Mouse (Mus musculus) erythroid progenitor cell, adult 5-6 weeks (primary cell): ENCODE results near the gene Syf2. TPM values are rescaled to one million over a fixed set of nuclear protein-coding genes. Genes with fewer than 3 reads are reported as not detected.

Experiments
- ATAC-seq: replicated peaks from 2 replicates; pipeline ENCODE4 v1.8.0; 2016; ENCODE audit warnings: moderate number of reproducible peaks, mild to moderate bottlenecking, moderate TSS enrichment, inconsistent platforms; ENCODE audit not compliant: poor library complexity, low FRiP score, severe bottlenecking
- total RNA-seq, 2 experiments: library from RNA; stranded (forward) in 1 of 2; stranded (reverse) in 1 of 2; fragments of 150-400 nt in 1 of 2; fragments of 186-747, 209-891 nt in 1 of 2; gene quantifications; 2 replicates each; pipeline versions ENCODE4 v1.2.3 to v1.2.4; 2015 to 2017; ENCODE audit warnings: low replicate concordance in 2 of 2

Syf2 gene
- total RNA-seq, 2 experiments from 2014 or later, result 66.7 to 263 TPM

DNA sequence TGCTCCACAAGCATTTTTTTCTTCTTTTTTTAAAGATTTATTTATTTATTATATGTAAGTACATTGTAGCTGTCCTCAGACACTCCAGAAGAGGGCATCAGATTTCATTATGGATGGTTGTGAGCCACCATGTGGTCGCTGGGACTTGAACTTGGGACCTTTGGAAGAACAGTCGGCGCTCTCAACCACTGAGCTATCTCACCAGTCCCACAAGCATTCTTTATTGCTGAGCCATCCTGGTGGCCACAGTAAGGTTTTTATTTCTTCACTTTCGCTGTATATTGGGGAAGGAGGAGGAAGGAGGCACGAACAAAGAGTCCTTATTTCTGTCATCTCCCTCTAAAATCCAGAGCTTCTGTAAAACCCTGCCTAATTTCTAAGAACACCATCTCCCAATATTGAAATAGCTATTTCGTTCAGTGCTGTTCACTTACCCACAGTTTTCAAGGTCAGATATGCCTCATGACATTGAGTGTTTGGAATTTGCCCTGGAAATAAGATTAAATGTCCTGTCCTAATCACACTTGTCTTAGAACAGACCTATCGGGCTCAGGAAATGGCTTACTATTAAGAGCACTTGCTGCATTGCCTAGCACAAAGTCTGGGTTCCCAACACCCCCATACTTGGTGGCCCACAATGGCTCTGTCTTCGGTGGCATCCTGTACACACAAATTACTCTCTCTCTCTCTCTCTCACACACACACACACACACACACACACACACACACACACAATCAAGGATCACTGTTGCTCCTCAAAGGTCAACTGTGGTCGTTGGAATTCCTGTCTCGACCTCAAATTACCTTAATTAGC lies 8.4 kb upstream of the Syf2 start:
- ATAC-seq, result no peak

DNA sequence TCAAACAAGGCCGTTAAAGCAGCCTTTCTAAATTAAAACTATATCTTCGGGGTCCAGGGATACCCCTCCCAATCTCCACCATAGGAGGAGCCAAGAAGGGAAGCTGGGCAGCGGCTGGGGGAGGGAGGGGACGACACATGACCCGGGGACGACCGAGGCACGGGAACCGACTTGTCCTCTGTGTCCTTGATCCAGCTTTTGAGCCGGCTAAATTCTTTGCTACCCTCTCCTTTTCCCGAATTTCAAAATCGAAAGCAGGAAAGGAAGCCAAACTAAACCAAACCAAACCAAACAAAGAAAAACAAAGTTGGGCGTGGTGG lies 7.8 kb upstream of the Syf2 start:
- no peak for ATAC-seq

DNA sequence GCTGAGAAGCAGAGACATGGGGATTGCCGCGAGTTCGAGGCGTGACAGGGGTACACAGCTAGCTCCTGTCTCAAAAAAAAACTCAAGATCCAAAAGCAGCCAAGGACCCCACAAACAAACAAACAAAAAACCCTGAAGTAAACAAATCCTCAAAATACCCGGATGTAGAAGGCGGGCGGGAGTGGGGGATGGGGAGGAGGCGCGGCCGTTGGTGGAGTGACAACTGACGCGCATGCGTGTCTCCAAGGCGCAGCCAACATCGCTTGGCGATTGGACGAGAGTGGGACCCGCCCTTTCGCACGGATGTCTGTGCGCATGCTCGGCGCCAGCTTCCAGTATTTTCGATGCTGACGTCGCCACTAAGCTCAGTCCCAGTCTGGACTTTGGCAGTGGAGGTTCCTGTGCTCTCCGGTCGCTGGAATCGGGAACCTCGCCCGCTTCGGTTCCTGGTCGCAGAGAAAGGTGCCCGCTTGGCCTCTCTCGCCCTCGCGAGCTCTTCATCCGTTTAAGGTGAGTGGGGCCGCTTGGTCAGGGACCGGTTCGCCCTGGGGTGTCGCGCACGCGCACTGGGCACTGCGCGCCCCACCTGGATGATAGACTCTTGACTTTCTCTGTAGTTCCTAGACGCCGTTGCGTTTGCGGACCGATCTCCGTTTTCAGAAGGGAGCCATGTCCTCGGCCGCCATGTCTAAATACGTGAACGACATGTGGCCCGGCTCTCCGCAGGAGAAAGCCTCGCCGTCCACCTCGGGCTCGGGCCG lies 7.3 kb upstream of the Syf2 start, which contains the start of gene Rsrp1:
TSS of gene Rsrp1 (plus strand) at position 335 of the 761 bp plus-strand sequence.
- ATAC-seq, result peak; percentile 85

DNA sequence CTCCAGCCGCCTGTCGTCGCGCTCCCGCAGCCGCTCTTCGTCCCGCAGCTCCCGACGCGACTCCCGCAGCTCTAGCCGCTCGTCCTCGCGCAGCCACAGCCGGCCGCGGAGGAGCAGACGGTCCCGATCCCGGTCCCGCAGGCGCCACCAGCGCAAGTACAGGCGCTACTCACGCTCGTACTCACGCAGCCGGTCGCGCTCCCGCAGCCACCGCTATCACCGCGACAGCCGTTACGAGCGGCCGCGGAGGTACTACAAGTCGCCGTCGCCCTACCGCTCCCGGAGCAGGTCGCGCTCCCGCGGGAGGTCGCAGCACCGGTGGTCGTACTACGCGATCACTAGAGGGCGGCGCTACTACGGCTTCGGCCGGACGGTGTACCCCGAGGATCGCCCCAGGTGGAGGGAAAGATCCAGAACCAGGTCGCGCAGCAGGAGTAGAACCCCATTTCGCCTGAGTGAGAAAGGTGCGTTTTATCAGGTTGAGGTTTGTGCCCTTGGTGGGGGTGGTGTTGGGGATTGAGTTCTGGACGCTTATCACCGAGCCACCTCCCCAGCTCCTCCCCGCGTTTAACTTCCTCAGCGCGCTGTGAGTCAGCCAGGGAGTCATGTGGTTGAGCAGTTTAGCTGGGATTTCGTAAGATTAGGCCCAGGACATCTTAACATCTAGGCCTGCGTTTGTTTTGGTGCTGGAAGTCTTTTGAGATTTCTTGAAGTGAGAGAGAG lies 6.5 kb upstream of the Syf2 start:
- peak; percentile 73 for ATAC-seq

DNA sequence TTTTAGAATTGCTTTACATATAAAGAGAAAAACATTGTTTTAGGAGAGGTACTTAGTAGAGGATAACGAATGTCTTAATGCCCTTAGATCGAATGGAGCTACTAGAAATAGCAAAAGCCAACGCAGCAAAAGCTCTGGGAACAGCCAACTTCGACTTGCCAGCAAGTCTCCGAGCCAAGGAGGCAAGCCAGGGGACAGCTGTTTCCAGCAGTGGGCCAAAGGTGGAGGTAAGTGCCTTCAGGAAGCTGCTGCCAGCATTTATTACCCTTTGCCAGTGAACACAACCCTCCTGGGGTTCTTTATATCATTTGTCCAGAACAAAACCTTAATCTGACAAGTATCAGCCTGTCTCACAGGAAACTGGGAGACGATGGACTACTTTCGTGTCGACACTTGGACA lies 5.5 kb upstream of the Syf2 start:
- no peak for ATAC-seq

DNA sequence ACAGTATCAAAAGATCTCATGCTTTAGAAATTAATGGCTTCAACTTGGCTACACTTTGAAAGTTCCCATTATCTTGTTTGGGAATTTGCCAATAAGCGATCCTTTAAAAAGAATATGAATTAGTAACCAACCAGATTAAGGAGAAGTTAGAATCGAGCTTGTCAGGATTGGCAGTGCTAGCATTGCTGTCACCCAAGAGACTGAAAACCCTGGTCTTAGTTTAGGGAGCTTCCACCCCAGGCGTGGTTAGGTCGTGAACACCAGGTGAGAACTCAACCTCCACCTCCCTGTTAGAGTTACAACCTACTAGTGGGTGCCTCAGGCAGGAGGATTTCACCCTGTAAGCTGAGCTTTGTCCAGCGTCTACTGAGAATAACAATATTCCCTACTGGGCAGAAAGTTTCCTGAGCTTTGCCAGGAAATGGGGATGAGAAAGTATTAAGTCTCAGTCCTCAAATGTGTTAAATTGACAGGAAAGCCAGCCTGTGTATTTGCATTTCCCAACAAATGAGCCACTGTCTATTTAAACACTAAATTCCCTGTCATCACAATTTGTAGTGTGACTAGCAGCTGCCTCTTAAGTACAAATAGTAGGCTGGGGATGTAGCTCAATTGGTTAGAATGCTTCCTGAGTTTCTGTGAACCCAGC lies 2.8 kb upstream of the Syf2 start:
- ATAC-seq, result no peak

DNA sequence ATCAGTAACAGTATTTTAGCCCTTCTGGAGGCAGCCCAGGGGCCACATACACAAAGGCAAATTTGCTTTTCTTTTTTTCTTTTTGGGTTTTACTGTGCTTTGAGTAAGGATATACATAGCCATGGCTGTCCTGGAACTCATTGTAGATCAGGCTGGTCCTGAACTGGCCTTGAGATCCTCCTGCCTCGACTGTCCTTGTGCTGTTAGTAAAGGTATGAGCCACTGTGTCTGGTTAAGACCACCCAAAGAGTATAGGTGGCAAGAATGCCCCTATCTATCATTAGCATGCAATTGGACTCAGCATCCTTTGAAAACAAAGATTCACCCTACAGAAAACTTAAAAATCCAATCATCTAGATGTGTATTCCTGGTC lies 2.2 kb upstream of the Syf2 start:
- no peak for ATAC-seq

DNA sequence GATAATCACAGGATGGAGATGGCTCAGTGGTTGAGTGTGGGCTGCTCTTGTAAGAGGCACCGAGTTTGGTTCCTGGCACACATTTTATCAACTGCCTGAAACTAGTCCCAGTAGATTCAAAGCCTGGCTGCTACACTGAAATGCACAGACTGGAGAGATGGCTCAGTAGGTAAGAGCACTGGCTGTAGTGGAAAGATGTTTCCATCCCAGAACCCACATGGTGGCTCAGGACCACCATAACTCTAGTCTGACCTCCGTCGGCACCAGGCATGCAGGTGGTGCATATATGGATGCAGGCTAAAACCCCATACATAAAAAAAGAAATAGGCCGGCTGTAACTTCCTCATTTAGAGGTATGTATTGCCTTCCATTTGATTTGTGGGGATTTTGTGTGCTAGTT lies 1.2 kb upstream of the Syf2 start:
- no peak for ATAC-seq

DNA sequence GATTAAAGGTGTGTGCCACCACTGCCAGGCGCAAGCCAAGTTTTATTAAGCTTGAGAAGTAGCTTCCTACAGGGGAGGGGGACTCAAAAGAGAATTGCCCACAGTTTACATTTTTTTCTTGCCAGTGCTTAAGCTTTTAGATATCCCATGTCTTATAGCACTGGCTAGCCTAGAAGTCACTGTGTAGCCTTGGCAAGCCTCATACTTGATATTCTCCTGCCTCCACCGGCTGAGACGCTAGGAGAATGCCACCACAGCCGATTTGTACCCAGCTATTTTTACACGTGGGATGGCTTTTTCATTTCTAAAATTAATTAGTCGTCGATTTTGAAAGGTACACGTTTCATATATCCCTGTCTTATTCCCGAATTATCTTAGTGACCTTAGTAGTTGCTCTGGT lies 508 bp upstream of the Syf2 start:
- ATAC-seq, result peak; percentile 25; the same call in 1 of the 2 replicates

DNA sequence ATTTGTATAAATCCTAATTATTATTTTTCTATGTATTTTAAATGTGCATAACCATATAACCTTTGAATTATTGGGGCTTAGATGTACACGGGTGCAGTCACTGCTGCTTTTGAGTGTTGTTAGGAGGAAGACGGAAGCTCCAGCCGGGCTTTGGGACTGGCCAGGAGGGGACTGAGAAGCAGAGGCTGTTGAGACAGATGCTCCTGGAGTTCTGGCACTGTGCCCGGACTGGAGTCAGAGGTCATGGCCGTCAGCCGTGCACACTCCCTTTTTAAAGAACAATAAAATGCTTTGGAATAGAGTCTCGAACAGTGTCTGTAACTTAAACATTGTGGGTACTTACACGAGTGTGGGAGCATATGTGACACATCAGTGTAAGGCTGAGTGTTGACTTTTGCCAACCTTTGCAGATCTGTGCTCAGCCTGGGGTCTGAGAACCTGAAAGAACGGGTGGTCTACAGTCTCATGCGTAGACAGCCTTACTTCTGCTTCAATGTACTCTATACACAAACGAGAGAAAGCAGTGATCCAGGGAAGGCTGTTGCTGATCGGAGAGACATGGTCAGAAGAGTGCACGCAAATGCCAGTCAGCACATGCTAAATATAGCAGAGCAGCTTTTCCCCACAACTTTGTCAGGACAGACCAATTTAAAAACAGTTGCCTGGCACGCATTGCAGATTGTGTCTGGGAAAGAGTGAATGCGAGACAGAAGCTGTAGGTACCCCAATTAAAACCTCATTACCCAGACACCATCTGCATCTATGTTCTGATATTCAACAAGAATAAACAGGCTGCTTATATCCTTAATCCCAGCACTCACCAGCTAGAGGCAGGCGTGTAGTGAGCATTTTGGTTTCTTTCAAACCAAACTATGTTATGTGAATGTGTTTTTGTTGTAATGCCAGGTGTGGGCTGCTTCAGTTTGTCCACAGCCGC lies 6.8 kb downstream of the Syf2 start:
- ATAC-seq, result no peak

DNA sequence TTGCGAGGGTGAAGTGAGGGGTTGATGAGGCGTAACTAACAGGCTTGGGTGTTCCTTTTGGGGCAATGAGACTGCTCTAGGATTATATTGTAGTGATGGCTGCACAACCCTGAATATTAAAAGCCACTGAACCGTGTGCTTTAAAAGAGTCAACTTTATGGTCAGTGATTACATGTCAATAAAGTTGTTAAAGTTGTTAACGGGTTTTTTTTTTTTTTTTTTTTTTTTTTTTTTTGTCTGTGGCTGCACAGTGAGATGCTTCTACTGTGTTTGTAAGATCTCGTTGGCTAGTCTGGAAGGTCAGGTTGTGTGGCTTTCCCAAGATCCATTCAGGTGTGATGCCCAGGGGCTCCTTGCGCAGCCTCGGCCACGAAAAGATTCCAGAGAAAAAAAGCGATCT lies 9.2 kb downstream of the Syf2 start:
- ATAC-seq, result no peak

DNA sequence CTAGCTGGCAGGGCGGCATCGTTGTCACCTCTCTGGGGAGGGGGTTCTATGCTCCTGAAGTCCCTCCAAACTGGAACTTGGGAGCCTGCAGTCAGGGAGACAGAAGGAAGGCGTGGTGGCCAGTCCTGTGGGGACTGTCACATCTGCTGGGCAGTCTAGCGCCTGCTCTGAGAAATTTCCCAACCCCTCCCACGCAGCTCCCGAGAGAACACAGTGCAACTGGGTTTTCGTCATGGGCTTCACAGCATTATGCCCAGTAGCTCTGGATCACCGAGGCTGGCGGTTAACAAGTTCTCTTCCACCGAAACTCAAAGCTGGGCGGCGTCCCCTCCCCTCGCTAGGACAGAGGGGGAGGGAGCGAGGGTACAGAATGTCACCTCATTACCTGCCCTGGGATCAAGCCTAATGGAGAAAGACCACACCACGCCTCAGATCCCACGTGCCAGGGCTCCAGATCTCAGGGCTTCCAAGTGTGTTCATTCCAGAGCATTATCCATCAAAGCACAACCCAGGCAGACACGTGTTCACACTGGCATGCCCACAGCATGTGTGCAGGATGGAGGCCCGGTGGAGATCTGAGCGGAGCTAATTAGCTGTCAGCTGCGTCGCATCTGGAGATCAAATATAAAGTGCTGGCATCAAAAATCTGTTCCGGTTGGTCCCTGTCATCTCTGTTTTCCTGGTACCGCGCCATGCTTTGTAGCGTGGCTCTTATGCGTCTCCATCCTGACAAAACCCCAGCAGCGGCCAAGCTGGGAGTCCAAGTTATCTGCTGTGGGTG lies 13.2 kb downstream of the Syf2 start:
- no peak for ATAC-seq

DNA sequence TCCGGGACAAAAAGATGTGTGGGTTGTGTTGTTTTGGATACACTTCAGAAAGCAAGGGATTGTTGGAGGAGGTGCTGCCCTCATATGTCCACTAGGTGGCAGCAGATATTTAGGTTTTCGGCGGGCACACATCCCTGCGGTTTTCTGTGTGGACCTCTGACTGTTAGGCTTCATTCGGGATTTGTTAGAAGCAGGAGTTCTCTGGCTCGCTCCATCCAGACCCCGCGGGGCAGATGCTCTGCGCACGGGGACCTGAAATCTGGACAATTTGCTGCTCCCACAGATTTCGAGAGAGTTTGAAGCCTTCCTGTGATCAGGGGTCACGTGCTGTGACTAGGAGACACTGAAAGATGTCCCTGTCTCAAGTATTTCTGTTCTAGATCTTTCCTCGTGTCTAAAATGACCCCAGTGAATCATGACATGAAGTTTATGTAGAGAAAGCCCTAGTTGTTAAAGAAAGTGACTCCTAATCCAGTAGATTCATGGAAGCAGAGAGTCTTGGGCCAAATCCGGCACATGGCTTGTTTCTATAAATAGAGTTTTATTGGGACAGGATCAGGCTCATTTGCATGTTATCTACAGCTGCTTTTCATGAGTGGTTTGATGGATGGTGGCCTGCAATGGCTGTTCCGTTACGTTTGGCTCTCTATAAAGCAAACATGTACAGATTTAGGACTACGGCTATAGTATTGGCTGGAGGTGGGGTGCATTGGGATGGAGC lies 15.5 kb downstream of the Syf2 start:
- peak; percentile 89 for ATAC-seq

DNA sequence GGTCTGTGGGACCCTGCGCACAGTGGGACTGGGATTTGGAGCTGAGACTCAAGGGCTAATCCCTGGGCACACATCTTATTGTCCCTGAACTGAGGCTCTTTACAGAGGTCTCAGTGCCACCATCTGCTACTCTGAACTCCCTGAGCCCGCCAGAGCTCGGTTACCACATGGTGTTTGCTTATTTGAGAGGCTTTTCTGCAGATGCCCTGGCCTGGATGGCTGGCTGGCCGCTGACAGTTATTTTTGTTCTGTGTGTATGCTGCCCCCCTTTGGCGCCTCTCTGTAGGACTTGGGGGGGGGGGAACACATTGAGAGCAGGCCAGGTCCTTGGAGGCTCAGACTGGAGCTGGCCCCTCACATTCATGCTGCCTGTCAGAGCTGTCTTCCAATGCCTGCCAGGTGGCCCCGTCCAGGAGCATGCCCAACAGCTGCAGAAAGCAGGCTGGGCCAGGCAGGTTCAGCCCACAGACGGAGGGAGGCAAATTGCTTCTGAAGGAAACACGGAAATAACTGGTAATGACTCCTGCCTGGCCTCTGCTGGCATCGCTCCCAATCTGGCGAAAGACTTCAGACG lies 19.9 kb downstream of the Syf2 start:
- ATAC-seq, result no peak

DNA sequence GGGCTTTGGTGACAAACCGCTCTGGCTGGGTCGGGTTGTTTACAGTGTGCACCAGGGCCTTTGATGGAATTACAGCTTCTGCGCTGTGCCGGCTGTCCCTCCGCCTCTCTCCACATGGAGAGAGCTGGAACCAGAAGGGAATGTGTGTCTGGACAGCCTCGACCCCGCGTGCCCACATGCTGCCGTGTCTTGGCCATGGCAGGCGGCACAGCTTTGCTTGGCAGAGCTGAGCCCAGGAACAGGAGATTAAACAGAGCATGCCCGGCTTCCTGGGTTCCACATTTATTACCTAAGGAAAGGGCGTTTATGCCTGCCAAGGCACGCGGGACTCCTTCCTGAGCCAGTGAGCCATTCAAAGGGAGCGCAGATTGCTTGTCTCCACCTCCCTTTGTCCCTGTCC lies 23.8 kb downstream of the Syf2 start:
- no peak for ATAC-seq

DNA sequence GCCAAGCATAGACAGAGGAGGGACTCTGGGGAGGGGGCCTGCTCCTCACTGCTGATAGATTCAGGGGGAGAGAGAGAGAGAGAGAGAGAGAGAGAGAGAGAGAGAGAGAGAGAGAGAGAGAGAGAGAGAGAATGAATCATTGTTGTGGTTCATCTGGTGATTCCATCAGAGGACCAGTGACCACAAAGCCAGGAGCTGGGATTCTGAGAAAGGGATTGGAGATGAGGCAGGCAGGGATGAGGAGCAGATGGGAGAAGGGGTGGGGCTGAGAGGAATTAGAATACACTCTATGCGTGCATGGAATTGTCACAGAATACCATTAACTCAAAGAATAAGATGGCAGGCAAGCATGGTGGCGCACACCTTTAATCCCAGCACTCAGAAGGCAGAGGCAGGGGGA lies 24.5 kb downstream of the Syf2 start:
- ATAC-seq, result no peak

DNA sequence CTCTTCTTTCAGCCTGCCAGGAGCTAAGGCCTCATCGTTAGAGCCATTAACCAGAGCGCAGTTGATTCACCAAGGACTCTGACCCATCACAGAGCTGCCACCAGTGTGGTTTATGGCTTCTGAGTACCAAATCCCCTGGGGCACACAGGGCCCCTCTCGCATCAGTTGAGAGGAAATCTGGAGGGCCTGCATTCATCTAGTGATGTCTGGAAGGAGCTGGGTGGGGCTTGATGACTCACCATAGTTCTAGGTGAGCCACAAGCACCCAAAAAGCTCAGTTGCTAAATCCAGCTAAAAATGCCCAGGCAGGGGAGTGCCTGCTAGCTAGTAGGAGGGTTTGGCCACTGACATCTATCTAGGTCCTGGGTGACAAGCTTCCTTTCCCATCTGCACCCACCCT lies 25.1 kb downstream of the Syf2 start:
- peak; percentile 29 for ATAC-seq

DNA sequence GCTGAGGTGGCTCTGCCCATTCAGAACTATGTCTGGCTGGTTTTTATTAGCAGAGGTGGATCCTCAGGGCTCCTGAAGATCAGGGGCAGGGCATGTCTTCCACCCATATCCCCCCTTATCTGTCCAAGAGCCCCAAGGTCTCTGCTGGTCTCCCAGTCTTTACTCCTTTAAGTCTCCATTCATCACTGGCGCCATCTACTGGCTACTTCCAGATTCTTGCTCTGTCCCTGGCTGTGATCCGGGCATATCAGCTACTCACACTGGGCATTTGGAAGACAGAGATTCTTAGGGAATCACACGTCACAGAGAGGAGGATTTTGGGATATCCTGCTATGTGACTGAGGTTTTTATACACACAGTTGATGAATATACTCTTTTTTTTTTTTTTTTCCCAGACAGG lies 25.6 kb downstream of the Syf2 start:
- peak; percentile 78 for ATAC-seq
